Mouse (Mus musculus) forebrain, embryonic 16.5 days (tissue): ENCODE data around the gene Rhbdf2. TPM values are rescaled to one million over a fixed set of nuclear protein-coding genes. Genes with fewer than 3 reads are reported as not detected.
"Not testable (repeated sequence)": the region's sequence is repeated elsewhere in the genome, so short reads cannot be mapped to it uniquely, and the experiment has no call there.

Source experiments
- ATAC-seq: fragments of 200-750 bp; cut with Nextera tagmentation; 2 replicates; pipeline ENCODE4 v1.8.0; 2017; ENCODE audit warnings: mild to moderate bottlenecking, moderate library complexity
- H3K27ac ChIP-seq: fragments of 300-500 bp; sonication (generic); 2 replicates; pipeline ENCODE4 v1.5.1; 2014; ENCODE audit warnings: low read length, control low read depth
- H3K27me3 ChIP-seq: fragments of 300-500 bp; sonication (generic); replicated peaks from 2 replicates; pipeline ENCODE4 v1.6.1; 2014; ENCODE audit warnings: low read length; ENCODE audit not compliant: control insufficient read depth, insufficient read depth
- H3K36me3 ChIP-seq: fragments of 300-500 bp; sonication (generic); 2 replicates; pipeline ENCODE4 v1.6.1; 2014; ENCODE audit not compliant: control insufficient read depth, insufficient read depth
- H3K4me1 ChIP-seq: fragments of 300-500 bp; sonication (generic); replicated peaks from 2 replicates; pipeline ENCODE4 v1.6.1; 2014; ENCODE audit warnings: low read length; ENCODE audit not compliant: control insufficient read depth, insufficient read depth
- H3K4me2 ChIP-seq: fragments of 300-500 bp; sonication (generic); 2 replicates; pipeline ENCODE4 v1.6.1; 2014; ENCODE audit warnings: mild to moderate bottlenecking, low read length, control low read depth
- H3K4me3 ChIP-seq: fragments of 300-500 bp; sonication (generic); replicated peaks from 2 replicates; pipeline ENCODE4 v1.5.1; 2014; ENCODE audit warnings: mild to moderate bottlenecking, low read length, control low read depth
- H3K9ac ChIP-seq: fragments of 300-500 bp; sonication (generic); replicated peaks from 2 replicates; pipeline ENCODE4 v1.6.1; 2014; ENCODE audit warnings: low read depth, low read length, control low read depth
- H3K9me3 ChIP-seq: fragments of 300-500 bp; sonication (generic); 2 replicates; pipeline ENCODE4 v1.6.1; 2016; ENCODE audit warnings: low read length; ENCODE audit not compliant: control insufficient read depth
- WGBS: fragments of 180-500 bp; shearing (Covaris S2); extraction: QIAGEN DNeasy Blood & Tissue Kit; methylation state at CpG from one replicate; pipeline ENCODE4 v1.1.7; 2014; 5-methylcytosine and 5-hydroxymethylcytosine counted together
- polyA plus RNA-seq: library from polyadenylated mRNA; unstranded; fragments of >200 nt; fragmentation: Nextera tagmentation; extraction: Ambion mirVana; gene quantifications from 2 replicates; pipeline ENCODE4 v1.2.1, GENCODE M21; 2015

Gene Rhbdf2
- 1.0 and 1.5 TPM in 2 replicates for polyA plus RNA-seq

DNA sequence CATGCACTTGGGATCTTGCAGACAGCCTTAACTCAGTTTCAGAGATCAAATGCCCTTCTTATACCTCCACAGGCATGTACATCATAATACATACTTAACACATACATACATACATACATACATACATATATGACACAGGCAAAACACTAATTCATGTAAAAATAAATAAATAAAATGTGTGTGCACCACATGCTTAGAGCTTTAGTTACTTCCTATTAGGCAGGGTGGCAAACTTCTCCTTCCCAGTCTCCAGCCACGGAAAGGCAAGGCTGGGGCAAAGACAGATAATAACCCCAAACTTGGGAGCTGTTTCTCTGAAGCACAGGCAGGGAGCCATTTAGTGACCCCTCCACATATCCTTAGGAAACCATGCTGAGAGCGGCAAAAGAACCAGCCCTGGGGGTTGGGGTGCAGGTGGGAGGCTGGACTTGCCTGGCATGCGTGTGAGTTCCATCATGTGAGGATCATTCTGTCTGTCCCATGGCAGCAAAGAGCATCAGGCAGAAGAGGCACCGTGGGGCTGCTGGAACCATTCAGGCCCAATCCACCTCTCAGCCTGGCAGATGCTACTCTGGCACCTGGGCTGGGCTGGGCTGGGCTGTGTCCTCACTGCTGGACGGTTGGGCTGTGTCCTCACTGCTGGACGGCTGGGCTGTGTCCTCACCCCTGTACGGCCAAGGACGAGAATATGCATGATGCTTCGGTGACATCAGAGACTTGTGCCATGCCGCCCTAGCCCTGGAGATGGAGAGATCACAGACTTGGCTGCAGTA lies at the start of gene Rhbdf2:
Gene Rhbdf2 (minus strand): TSS at position 721 of the 773 bp plus-strand sequence.
- 72% methylated on average over 10 of the region's 10 CpGs for WGBS
- H3K4me3 ChIP-seq: no peak within 1 kb of the TSS
- H3K27ac ChIP-seq: no peak within 1 kb of the TSS
- no peak within 1 kb of the TSS for H3K9ac ChIP-seq
- H3K4me1 ChIP-seq: peaks cover 13% of the 10 kb centered on the region
- peaks cover 23% of the 10 kb centered on the region for H3K27me3 ChIP-seq
- H3K9me3 ChIP-seq: no peaks in the 10 kb centered on the region
- no peak for ATAC-seq
- H3K4me2 ChIP-seq: no peak within 1 kb of the TSS
- no peaks in the 10 kb centered on the region for H3K36me3 ChIP-seq

DNA sequence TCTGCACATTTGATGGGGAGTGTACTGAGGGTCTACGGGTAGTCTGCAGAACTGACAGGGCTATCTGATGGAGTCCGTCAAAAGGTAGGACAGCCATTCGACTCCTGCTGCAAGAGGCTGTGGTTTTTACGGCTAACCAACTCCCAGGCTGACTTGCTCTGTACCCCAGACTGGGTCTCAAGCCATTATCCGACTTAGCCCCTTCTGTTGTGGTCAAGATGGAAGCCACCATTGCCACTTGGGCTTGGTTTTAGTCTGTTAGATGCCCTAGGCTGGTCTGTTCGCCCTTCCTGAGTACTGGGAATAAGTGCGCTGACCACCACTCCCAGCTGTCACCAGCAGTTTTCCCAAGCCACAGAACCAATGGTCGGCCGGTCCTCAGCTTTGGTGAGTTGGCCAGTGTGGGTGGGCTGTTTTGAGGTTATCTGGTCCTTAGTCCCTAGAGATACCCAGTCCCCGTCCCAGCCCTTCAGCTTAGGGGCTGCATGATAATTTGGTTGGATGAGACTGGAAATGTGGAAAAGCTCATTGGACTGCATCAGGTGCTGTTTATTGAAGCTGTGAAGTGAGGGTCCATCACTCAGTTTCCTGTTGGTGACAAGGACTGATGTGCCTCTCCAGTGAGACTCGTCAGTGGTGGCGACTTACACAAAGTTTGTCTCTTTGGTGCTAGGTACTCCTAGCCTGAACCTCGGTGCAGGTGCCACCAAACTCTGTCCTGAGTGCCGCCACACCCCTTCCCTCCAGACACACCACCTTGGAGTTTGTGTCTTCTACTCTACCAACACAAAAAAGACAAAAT lies 49.6 kb upstream of the Rhbdf2 start:
- H3K9ac ChIP-seq: no peak overlapping the region
- H3K27me3 ChIP-seq: no peaks in the 10 kb centered on the region
- H3K4me3 ChIP-seq: no peak overlapping the region
- ATAC-seq: no peak
- WGBS: 89% methylated on average over 14 of the region's 14 CpGs
- no peaks in the 10 kb centered on the region for H3K9me3 ChIP-seq
- H3K27ac ChIP-seq: no peak overlapping the region
- H3K4me2 ChIP-seq: no peak overlapping the region
- H3K36me3 ChIP-seq: peaks cover 26% of the 10 kb centered on the region
- peaks cover 20% of the 10 kb centered on the region for H3K4me1 ChIP-seq

DNA sequence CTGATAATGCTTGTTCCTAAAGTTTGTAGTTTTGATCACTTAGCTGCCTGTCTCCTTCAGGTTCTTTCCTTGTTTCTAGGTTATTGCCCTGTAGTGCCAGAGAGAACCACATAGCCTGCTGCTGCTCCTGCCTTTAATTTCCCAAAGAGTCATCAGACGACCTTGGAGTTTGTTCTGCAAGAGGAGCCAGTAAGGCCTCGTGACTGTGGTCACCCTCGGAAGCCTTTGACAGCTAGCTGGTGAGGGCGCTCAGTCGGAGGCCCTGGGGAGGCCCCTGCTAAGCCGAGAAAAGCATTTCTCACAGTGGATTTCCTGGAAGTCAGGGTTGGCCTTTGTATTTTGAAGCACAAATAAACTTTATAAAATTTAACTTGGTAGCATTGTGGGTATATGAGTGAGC lies 48.6 kb upstream of the Rhbdf2 start:
- not testable (repeated sequence) for H3K27ac ChIP-seq, H3K4me3 ChIP-seq, ATAC-seq, H3K9me3 ChIP-seq, H3K27me3 ChIP-seq, H3K9ac ChIP-seq, H3K4me2 ChIP-seq
- 81% methylated on average over 6 of the region's 6 CpGs for WGBS
- Histone ChIP-seq H3K36me3 (peaks cover 26% of the 10 kb centered on the region), H3K4me1 (peaks cover 27% of the 10 kb centered on the region)

GRCm38 (mm10) chr11:116674616-116675379 lies 48.0 kb upstream of the Rhbdf2 start:
- Histone ChIP-seq H3K9ac (no peak overlapping the region), H3K36me3 (peaks cover 26% of the 10 kb centered on the region), H3K27me3 (no peaks in the 10 kb centered on the region), H3K27ac (no peak overlapping the region), H3K4me3 (no peak overlapping the region), H3K9me3 (no peaks in the 10 kb centered on the region), H3K4me1 (peaks cover 30% of the 10 kb centered on the region), H3K4me2 (no peak overlapping the region)
- WGBS: 66% methylated on average over 7 of the region's 7 CpGs
- ATAC-seq: no peak

- peaks cover 32% of the 10 kb centered on the region for H3K4me1 ChIP-seq
- H3K9me3 ChIP-seq: no peaks in the 10 kb centered on the region
- no peak overlapping the region for H3K4me3 ChIP-seq
- no peak overlapping the region for H3K4me2 ChIP-seq
- no peaks in the 10 kb centered on the region for H3K27me3 ChIP-seq
- 91% methylated on average over 2 of the region's 2 CpGs for WGBS
- no peak for ATAC-seq
- no peak overlapping the region for H3K9ac ChIP-seq
- H3K36me3 ChIP-seq: peaks cover 26% of the 10 kb centered on the region
- no peak overlapping the region for H3K27ac ChIP-seq
Measured at GRCm38 (mm10) chr11:116673410-116673809, 46.6 kb upstream of the Rhbdf2 start.

- Histone ChIP-seq H3K9me3 (no peaks in the 10 kb centered on the region), H3K4me2 (peak overlapping the region; percentile 91), H3K4me1 (peaks cover 32% of the 10 kb centered on the region), H3K4me3 (peak overlapping the region; percentile 86), H3K36me3 (peaks cover 26% of the 10 kb centered on the region), H3K9ac (peak overlapping the region; percentile 88), H3K27ac (no peak overlapping the region), H3K27me3 (no peaks in the 10 kb centered on the region)
- 17% methylated on average over 7 of the region's 7 CpGs for WGBS
- ATAC-seq: no peak
Measured at GRCm38 (mm10) chr11:116672595-116672994, 45.8 kb upstream of the Rhbdf2 start.

GRCm38 (mm10) chr11:116671845-116672434 lies 45.1 kb upstream of the Rhbdf2 start:
- Histone ChIP-seq H3K4me2 (peak overlapping the region; percentile 91), H3K27me3 (no peaks in the 10 kb centered on the region), H3K9ac (peak overlapping the region; percentile 88), H3K9me3 (no peaks in the 10 kb centered on the region), H3K36me3 (peaks cover 26% of the 10 kb centered on the region), H3K4me1 (peaks cover 32% of the 10 kb centered on the region), H3K27ac (peak overlapping the region; percentile 65), H3K4me3 (peak overlapping the region; percentile 86)
- no peak for ATAC-seq
- WGBS: under 1% methylated on average over 24 of the region's 24 CpGs

DNA sequence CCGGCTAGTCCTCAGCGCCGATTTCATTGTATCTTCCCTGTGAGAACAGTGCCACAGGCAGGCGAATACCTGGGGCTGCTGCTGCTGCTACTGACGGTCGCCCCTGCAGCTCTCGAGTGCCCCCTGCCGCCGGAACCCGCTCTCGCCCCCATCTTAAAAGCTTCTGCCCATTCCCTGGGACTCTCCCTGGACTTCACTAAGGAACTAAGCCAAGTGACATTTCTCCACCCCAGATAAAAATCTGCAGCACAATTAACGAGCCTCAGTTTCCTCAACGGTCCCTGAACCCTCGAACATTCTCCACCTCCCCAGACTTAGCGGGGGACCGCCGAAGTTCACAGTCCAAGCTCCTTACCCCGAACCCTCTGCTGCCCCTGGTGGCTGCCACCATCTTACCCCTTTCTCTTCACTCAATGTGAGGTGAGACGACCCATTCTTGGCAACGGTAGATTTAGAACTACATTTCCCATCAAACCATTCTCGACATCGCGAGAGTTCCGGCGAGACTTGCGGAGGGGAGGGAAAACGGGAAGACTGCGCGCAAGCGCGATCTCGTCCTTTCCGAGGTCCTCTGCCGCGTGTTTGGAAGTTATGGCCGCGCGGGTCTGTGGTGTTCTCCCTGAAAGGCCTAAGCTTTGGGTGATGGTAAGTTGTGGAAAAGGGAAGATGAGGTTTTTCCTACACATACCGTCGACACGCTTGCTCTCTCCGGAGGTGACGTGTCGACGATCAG lies 44.5 kb upstream of the Rhbdf2 start:
- H3K9me3 ChIP-seq: no peaks in the 10 kb centered on the region
- WGBS: 1% methylated on average over 45 of the region's 45 CpGs
- peak overlapping the region; percentile 86 for H3K4me3 ChIP-seq
- H3K4me1 ChIP-seq: peaks cover 32% of the 10 kb centered on the region
- peak overlapping the region; percentile 65 for H3K27ac ChIP-seq
- peak; percentile 92 for ATAC-seq
- peak overlapping the region; percentile 91 for H3K4me2 ChIP-seq
- H3K27me3 ChIP-seq: no peaks in the 10 kb centered on the region
- H3K9ac ChIP-seq: peak overlapping the region; percentile 88
- peaks cover 23% of the 10 kb centered on the region for H3K36me3 ChIP-seq
